In the genomic region with DNA sequence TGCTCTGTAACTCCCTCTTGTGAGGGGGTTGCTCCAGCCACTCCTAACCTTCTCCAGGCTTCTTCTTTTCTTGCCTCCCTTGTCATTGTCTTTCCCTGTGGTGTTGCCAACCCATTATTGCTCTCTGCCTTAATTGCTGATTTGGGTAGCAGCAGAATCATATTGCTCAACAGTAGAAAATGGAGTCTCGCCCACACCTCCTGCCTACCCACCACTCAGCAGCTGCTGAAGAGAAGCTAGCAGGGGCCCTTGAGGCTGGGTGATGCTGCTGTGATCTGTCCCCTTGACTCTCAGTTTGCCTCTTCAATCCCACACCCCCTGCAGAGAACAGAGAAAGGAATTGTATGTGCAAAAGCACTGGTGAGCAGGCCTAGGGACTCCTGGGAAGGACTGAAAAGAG, we compare ENCODE assay signal across 33 mouse cellular contexts. TPM values are rescaled to one million over a fixed set of nuclear protein-coding genes. Genes with fewer than 3 reads are reported as not detected.
DNase-seq lines count a peak whose midpoint lies in the region; ATAC-seq and TF ChIP-seq lines count a peak whose summit lies in the region.
"Had no signal": no experiment of that assay in that cellular context is flagged by ENCODE, and none has a peak within 500 bp of the region (broad histone marks: within the 10 kb centered on the region; RNA-seq: fewer than 3 reads in every experiment).

No protein-coding gene starts in this region.

- no peaks in the 10 kb centered on the region for H3K36me3 ChIP-seq in forebrain, embryonic 13.5 days (ENCODE audit: poor library complexity, severe bottlenecking)
- H3K36me3 ChIP-seq in forebrain, embryonic 12.5 days (replicated peaks), result no peaks in the 10 kb centered on the region
- H3K36me3 ChIP-seq in midbrain, embryonic 10.5 days, result no peaks in the 10 kb centered on the region
- H3K36me3 ChIP-seq: embryonic facial prominence, embryonic 12.5 days; heart, embryonic 10.5 days; heart, embryonic 15.5 days; kidney, embryonic 15.5 days; limb, embryonic 13.5 days; lung, embryonic 15.5 days; midbrain, embryonic 12.5 days; neural tube, embryonic 13.5 days had no signal

- no peak for ATAC-seq in forebrain, embryonic 13.5 days
- ATAC-seq in forebrain, embryonic 12.5 days (ENCODE audit: low FRiP score), result no peak
- ATAC-seq: activated CD4-positive, CD25-positive, alpha-beta regulatory T cell, adult 4 months; hindbrain, embryonic 16.5 days had no signal

- no peak overlapping the region for H3K4me3 ChIP-seq in forebrain, embryonic 13.5 days
- no peak overlapping the region for H3K4me3 ChIP-seq in forebrain, embryonic 12.5 days (replicated peaks)
- H3K4me3 ChIP-seq in layer of hippocampus, adult 2 months, result no peak overlapping the region
- no peak overlapping the region for H3K4me3 ChIP-seq in midbrain, embryonic 10.5 days
- H3K4me3 ChIP-seq: embryonic facial prominence, embryonic 12.5 days; heart, embryonic 10.5 days; heart, embryonic 15.5 days; kidney, embryonic 15.5 days; left cerebral cortex, adult 2 months; limb, embryonic 13.5 days; lung, embryonic 15.5 days; midbrain, embryonic 12.5 days; neural tube, embryonic 13.5 days had no signal

- no peaks in the 10 kb centered on the region for H3K9me3 ChIP-seq in forebrain, embryonic 13.5 days (replicated peaks)
- no peaks in the 10 kb centered on the region for H3K9me3 ChIP-seq in forebrain, embryonic 12.5 days
- no peaks in the 10 kb centered on the region for H3K9me3 ChIP-seq in midbrain, embryonic 10.5 days (replicated peaks)
- H3K9me3 ChIP-seq: embryonic facial prominence, embryonic 12.5 days; heart, embryonic 10.5 days; heart, embryonic 15.5 days; kidney, embryonic 15.5 days; limb, embryonic 13.5 days; lung, embryonic 15.5 days; midbrain, embryonic 12.5 days; neural tube, embryonic 13.5 days had no signal

- peaks cover 18% of the 10 kb centered on the region for H3K4me1 ChIP-seq in forebrain, embryonic 13.5 days
- H3K4me1 ChIP-seq in forebrain, embryonic 12.5 days, result no peaks in the 10 kb centered on the region
- no peaks in the 10 kb centered on the region for H3K4me1 ChIP-seq in midbrain, embryonic 10.5 days
- H3K4me1 ChIP-seq: embryonic facial prominence, embryonic 12.5 days; kidney, embryonic 15.5 days; limb, embryonic 13.5 days; lung, embryonic 15.5 days; midbrain, embryonic 12.5 days had no signal

- peak overlapping the region; percentile 68 for H3K27ac ChIP-seq in forebrain, embryonic 13.5 days
- no peak overlapping the region for H3K27ac ChIP-seq in forebrain, embryonic 12.5 days
- peak overlapping the region; percentile 63 for H3K27ac ChIP-seq in layer of hippocampus, adult 2 months
- no peak overlapping the region for H3K27ac ChIP-seq in midbrain, embryonic 10.5 days (replicated peaks)
- H3K27ac ChIP-seq: embryonic facial prominence, embryonic 12.5 days; heart, embryonic 10.5 days; heart, embryonic 15.5 days; kidney, embryonic 15.5 days; left cerebral cortex, adult 2 months; limb, embryonic 13.5 days; lung, embryonic 15.5 days; midbrain, embryonic 12.5 days; neural tube, embryonic 13.5 days had no signal

- no peak overlapping the region for H3K4me2 ChIP-seq in forebrain, embryonic 13.5 days
- H3K4me2 ChIP-seq in forebrain, embryonic 12.5 days, result no peak overlapping the region
- H3K4me2 ChIP-seq: embryonic facial prominence, embryonic 12.5 days; heart, embryonic 15.5 days; kidney, embryonic 15.5 days; limb, embryonic 13.5 days; liver, embryonic 11.5 days; lung, embryonic 15.5 days; midbrain, embryonic 12.5 days; neural tube, embryonic 13.5 days had no signal

- no peaks in the 10 kb centered on the region for H3K27me3 ChIP-seq in forebrain, embryonic 13.5 days
- H3K27me3 ChIP-seq in forebrain, embryonic 12.5 days, result no peaks in the 10 kb centered on the region
- H3K27me3 ChIP-seq in midbrain, embryonic 10.5 days (ENCODE audit: low read depth, poor library complexity, severe bottlenecking), result no peaks in the 10 kb centered on the region
- H3K27me3 ChIP-seq: CH12.LX; embryonic facial prominence, embryonic 12.5 days; heart, embryonic 15.5 days; kidney, embryonic 15.5 days; limb, embryonic 13.5 days; lung, embryonic 15.5 days; midbrain, embryonic 12.5 days; neural tube, embryonic 13.5 days had no signal

- no peak overlapping the region for H3K9ac ChIP-seq in forebrain, embryonic 13.5 days
- no peak overlapping the region for H3K9ac ChIP-seq in forebrain, embryonic 12.5 days
- H3K9ac ChIP-seq: embryonic facial prominence, embryonic 12.5 days; heart, embryonic 15.5 days; kidney, embryonic 15.5 days; limb, embryonic 13.5 days; lung, embryonic 15.5 days; midbrain, embryonic 12.5 days; neural tube, embryonic 13.5 days had no signal

- peak; percentile 37 to 39 for DNase-seq in layer of hippocampus, adult 2 months (ENCODE audit: low spot score in 2 of 2)
- DNase-seq in layer of hippocampus, postnatal 14 days (ENCODE audit: low spot score in 2 of 2), result no peak
- peak; percentile 31 to 36 for DNase-seq in layer of hippocampus, adult 8-10 months (ENCODE audit: low spot score in 2 of 2)
- peak; percentile 44 for DNase-seq in telencephalon, adult 2 months (ENCODE audit: low read depth, low spot score)
- DNase-seq in urinary bladder, postnatal 10 days (ENCODE audit: low spot score), result no peak
- DNase-seq in midbrain, embryonic 10.5 days (ENCODE audit: low spot score), result no peak
- DNase-seq: adrenal gland, adult 8-10 months; cerebellum, adult 11-12 months; cerebellum, adult 9-11 months; embryo, embryonic 11 days; gastrocnemius, postnatal 14 days; heart, adult 11 months; kidney, adult 18-20 months; kidney, postnatal 25 days; right cerebral cortex, postnatal 25 days; thymus, adult 18-20 months; thymus, postnatal 25 days had no signal

- TF ChIP-seq CTCF in layer of hippocampus, adult 2 months (conservative IDR thresholded peaks at IDR 0.05), result no peak

- WGBS in forebrain, embryonic 13.5 days, result 83% methylated on average over 1 of the region's 1 CpGs
- 76% methylated on average over 1 of the region's 1 CpGs for WGBS in forebrain, embryonic 12.5 days
- WGBS in midbrain, embryonic 10.5 days, result 65% methylated on average over 1 of the region's 1 CpGs

RNA-seq across cellular contexts. Expression of a gene that starts 37.9 kb away (rescaled TPM):
- polyA plus RNA-seq in forebrain, embryonic 13.5 days (2015; fragmentation: Nextera tagmentation; extraction: Ambion mirVana), result 10.1 and 10.7 TPM in 2 replicates
- polyA plus RNA-seq in forebrain, embryonic 12.5 days (2016; fragmentation: Nextera tagmentation; extraction: Ambion mirVana), result 2.4 and 2.8 TPM in 2 replicates
- 100 to 1,000 TPM; 139 to 149 TPM for total RNA-seq in layer of hippocampus, adult 2 months (2021)
- 100 to 1,000 TPM; 129 to 141 TPM for total RNA-seq in layer of hippocampus, postnatal 14 days (2021)
- total RNA-seq in layer of hippocampus, adult 8-10 months (2022), result 100 to 1,000 TPM; 120 to 146 (median 132) TPM
- 0.54 and 0.66 TPM in 2 replicates for polyA plus RNA-seq in midbrain, embryonic 10.5 days (2016; fragmentation: Nextera tagmentation; extraction: Ambion mirVana)
- total RNA-seq: megakaryocyte, adult 5-6 weeks had no signal
- polyA plus RNA-seq: activated CD4-positive, CD25-positive, alpha-beta regulatory T cell, adult 4 months had no signal

Comparison
In these comparisons a context has a peak if more than half of its experiments do, and no peak if none do; other contexts are left out.
1. H3K27ac ChIP-seq: peak in forebrain, embryonic 13.5 days (single experiment) and layer of hippocampus, adult 2 months (single experiment); none in forebrain, embryonic 12.5 days (single experiment) and midbrain, embryonic 10.5 days (single experiment).
2. DNase-seq: peak in layer of hippocampus, adult 2 months (2 of 2), layer of hippocampus, adult 8-10 months (2 of 2) and telencephalon, adult 2 months (single experiment); none in layer of hippocampus, postnatal 14 days (0 of 2), urinary bladder, postnatal 10 days (single experiment) and midbrain, embryonic 10.5 days (single experiment).